Mouse (Mus musculus): ENCODE results near the gene Apba2.

Gene Apba2

GRCm38 (mm10) chr7:64651963-64652362, 150.5 kb downstream of the Apba2 start:
- DNase-seq (ENCODE audit: low read depth, low spot score), result no peak

- DNase-seq (ENCODE audit: low read depth, low spot score), result no peak
These were observed 155.3 kb downstream of the Apba2 start for GRCm38 (mm10) chr7:64656787-64657186.

DNA sequence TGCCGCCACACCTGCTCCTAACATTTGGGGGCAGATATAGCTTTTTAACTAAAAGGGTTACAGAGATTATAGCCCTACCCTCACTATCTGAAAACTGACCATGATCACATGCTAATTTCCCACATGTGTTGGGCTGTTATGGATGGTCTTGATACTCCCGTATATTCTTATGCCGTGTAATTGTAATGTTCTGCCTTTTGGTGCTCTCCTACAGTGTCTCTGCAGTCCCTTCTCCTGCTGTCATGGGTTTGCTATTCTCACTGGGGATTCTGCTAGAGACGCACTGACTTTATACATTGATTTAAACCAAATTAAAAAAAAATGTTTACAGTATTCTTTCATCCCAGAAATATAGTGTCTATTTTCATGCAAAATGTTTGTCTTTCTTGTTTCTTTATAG, 157.4 kb downstream of the Apba2 start:
- DNase-seq (ENCODE audit: low read depth, low spot score), result no peak

DNA sequence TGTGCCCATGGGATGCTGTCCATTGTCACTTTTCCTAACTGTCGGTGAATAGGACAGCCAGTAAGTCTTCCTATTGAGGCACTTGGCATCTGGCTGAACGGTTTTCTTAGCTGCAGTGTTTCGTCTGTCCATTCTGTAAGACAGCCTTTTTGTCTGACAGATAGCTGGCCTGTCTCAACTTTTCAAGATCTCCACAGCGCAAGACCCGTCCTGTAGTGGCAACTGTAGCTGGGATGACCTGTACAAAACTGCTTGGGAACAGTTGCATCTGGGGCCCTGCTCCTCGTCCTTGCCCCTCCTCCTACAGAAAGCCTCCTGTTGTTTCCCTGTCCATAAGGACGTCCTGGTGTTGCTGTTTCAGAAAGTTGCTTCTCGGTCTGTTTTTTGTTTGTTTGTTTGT, 157.8 kb downstream of the Apba2 start:
- DNase-seq (ENCODE audit: low read depth, low spot score), result no peak

GRCm38 (mm10) chr7:64662506-64662905, 161.0 kb downstream of the Apba2 start:
- no peak for DNase-seq (ENCODE audit: low read depth, low spot score)

GRCm38 (mm10) chr7:64663600-64663999, 162.1 kb downstream of the Apba2 start:
- DNase-seq (ENCODE audit: low read depth, low spot score), result no peak

DNA sequence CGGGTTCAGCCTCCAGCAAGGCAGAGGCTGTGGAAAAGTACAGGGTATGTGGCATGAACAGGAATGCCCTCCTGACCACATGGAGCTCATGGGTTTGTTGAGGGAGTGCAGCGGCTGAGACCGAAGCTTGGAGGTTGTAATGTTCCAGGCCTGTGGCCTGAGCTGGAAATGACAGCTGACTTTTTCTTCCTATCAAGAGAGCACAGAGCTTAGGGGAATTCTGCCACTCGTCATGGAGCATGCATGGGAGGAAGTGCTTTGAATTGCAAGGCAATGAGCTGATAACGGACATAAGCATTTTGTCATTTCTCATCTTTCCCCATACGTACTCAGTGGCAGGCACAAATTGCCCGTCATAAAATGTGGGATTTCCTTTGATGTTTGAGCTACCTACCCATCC, 163.6 kb downstream of the Apba2 start:
- no peak for DNase-seq (ENCODE audit: low read depth, low spot score)

GRCm38 (mm10) chr7:64665716-64666298, 164.3 kb downstream of the Apba2 start:
- no peak for DNase-seq (ENCODE audit: low read depth, low spot score)

DNA sequence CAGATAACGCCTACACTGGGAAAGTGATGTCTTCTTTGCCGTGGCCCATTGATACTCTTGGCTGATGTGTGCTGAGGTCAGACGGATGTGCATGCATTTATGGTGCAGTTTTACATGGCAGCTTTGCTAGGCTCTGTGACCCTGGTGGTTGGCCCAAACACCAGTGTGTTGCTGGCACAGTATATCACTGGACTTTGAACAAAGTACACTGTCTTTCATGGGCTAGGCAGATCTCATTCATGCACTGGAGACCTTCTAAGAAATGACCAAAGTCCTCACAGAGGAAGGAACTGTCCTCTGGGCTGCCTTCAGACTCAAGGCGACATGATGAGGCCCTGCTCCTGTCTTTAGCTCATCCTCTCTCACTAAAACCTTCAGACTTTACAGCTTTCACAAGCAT, 166.5 kb downstream of the Apba2 start:
- no peak for DNase-seq (ENCODE audit: low read depth, low spot score)

GRCm38 (mm10) chr7:64679771-64680479, 178.4 kb downstream of the Apba2 start:
- no peak for DNase-seq (ENCODE audit: low read depth, low spot score)

DNA sequence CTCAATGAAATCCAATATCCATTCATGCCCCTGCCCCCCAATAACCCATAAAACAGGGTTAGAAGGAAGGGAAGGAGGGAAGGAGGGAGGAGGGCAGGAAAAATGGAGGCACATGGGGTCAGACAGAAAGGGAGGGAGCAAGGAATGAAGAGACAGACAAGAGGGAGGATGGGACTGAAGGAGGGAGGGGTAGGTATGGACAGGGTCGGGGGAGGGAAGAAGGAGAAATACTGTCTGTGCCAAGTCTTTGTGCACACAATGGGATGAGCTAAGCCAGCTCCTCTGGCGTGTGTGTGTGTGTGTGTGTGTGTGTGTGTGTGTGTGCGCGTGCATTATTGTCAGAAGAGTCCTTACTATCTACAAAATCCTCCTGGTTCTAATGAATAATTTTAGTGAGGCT, 183.4 kb downstream of the Apba2 start:
- DNase-seq (ENCODE audit: low read depth, low spot score), result no peak

DNA sequence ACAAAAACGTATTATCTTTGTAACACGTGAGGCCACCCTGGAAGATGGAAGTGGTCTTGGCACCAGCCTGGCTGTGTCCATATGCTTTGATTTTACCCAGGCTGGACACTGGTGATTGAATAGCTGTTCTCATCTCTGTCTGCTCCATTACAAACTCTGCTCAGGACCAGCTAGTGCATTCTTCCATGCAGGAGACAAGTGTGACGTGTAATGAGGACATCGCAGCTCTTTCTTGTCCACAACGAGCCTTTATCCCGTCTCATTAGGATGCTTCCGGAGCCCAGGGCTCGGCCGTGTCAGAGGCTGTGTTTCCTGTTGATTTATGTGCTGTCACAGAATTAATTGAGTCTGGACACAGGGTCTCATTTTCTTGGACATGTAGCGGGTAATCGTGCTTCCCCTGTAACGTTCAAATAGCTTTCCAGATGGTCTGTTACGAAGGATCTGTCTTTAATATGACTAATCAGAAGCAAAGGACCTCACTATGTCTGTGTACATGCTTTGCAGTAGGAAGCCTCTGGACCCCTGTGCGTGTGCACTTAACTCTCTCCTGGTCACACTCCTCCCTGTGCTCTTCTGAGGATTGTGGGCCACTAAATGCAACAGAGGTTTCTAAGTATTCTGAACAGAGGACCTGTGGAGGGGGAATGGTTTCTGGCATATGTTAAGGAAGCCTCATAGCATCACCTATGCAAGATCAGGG, 186.8 kb downstream of the Apba2 start:
- no peak for DNase-seq (ENCODE audit: low read depth, low spot score)

GRCm38 (mm10) chr7:64691831-64692230, 190.3 kb downstream of the Apba2 start:
- no peak for DNase-seq (ENCODE audit: low read depth, low spot score)

GRCm38 (mm10) chr7:64694937-64695336, 193.4 kb downstream of the Apba2 start:
- no peak for DNase-seq (ENCODE audit: low read depth, low spot score)

GRCm38 (mm10) chr7:64696521-64697281, 195.2 kb downstream of the Apba2 start:
- DNase-seq (ENCODE audit: low read depth, low spot score), result no peak

DNA sequence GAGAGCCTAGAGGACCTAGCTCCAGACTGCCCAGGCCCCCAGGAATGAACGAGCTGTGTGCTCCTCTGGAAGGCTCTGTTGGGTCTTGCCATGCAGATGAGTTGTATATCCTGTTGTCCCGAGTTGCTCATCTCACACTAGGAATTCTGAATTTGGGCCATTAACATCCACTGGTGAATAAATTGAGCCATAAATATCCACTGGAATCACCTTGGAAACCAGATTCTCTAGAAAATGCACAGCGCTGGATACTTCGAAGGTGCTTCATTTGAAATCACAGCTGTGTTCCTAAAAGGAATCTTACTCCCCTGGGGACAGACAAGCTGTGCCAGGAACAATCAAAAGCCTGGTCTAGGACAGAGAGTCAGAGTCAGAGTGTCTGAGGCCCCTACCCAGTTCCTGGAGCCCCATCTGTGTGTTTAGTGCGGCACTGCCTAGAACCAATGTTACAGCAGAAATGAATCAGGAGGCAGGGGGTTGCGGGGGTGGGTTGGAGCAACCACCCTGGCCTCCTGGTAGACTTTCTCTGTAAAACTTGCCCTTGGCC, 196.4 kb downstream of the Apba2 start:
- no peak for DNase-seq (ENCODE audit: low read depth, low spot score)

DNA sequence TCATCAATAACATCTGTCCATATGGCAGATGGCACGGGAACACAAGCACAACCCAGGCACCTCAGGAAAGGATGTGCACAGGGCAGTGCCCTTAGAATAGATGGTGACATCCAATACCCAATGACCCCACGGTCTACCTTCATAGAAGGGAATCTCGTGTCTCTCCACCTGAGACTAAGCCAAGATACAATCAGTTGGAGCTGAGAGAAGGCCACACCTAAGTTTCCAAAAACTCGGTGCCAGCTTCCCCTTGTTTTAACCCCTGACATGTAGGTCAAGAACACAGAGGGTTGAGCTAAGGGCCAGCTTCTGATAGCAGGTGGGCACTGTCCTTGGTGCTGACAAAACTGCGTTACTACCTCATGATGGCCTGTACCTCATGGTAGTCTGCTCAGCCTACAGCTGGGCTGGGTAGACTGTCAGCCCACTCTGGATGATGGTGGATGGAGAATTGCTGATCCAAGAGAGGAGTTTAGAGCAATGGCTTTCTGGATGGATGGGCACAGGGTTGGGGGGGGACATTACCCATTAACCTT, 202.6 kb downstream of the Apba2 start:
- no peak for DNase-seq (ENCODE audit: low read depth, low spot score)

GRCm38 (mm10) chr7:64708176-64708575, 206.7 kb downstream of the Apba2 start:
- DNase-seq (ENCODE audit: low read depth, low spot score), result no peak

DNA sequence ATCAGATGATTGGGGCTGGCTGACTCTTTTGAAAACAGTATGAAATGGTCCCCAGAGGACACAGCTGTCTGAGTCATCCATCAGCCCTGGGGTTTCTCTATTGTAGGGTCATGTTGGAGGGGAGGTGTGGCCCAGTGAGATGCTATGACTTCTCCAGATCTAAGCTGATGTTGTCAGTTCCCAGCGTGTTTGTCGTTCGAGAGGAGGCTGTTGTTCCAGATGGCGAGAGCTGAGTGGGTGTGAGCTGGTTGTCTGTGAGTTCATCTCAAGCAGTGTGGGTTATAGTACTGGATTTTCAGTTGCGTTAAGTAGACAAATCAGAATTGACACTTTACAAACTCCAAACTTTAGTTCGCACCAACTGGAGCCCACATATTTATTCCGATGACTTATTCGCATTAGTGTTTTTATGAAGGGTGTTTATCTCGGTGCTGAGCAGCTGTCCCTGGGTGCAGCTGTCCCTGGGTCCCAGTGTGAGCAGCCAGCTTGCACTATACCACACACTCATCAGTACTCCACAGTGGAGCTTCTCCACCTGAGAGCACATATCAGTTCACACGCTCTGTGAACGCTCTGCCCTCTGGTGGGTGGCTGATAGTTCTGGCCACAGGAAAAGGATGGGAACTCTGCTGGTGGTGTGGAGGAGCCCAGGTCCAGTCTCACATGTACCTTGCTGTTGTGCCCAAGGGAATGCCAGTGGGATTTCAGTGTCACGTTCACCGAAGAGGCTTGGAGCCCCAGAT, 208.2 kb downstream of the Apba2 start:
- DNase-seq (ENCODE audit: low read depth, low spot score), result no peak

DNA sequence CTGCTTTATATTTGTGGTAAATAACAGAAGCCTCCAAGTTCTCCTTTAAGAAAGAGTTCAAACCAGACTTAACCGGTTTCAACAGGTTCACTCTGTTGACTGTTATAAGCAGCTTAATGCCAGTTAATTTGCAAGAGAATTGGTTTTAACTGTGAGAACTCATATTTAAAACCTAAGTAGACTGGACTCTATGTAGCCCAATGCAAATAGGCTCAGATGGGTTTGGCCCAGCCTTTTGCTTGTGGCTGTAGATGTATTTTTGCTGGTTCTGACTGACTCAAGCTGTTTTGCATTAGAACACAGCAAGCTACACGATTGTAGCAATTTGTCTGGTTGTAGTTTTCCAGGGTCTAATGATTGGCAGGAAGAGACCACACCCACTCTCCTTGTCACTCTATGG, 214.8 kb downstream of the Apba2 start:
- no peak for DNase-seq (ENCODE audit: low read depth, low spot score)

GRCm38 (mm10) chr7:64723313-64723712, 221.8 kb downstream of the Apba2 start:
- no peak for DNase-seq (ENCODE audit: low read depth, low spot score)

Measured in CD4-positive helper T cell, adult 2 months (primary cell).